Mouse (Mus musculus) kidney, adult 9 months (tissue): ENCODE measurements around the gene Krtap3-1.
A peak's percentile ranks its signal among the peaks of the same experiment; 100 is the strongest.
"Not testable (repeated sequence)": the region's sequence is repeated elsewhere in the genome, so short reads cannot be mapped to it uniquely, and the experiment has no call there.

Experiments used
- DNase-seq: peaks from one replicate; pipeline ENCODE4 v3.0.0; 2022

The Krtap3-1 gene

GRCm38 (mm10) chr11:99566530-99566929 lies at the start of gene Krtap3-1:
Krtap3-1 (minus strand) TSS chr11:99566630.
- DNase-seq = no peak

GRCm38 (mm10) chr11:99614796-99615363 lies 48.5 kb upstream of the Krtap3-1 start, which contains the start of gene Krtap2-4:
Krtap2-4 (minus strand) TSS chr11:99614846.
- no peak for DNase-seq

DNA sequence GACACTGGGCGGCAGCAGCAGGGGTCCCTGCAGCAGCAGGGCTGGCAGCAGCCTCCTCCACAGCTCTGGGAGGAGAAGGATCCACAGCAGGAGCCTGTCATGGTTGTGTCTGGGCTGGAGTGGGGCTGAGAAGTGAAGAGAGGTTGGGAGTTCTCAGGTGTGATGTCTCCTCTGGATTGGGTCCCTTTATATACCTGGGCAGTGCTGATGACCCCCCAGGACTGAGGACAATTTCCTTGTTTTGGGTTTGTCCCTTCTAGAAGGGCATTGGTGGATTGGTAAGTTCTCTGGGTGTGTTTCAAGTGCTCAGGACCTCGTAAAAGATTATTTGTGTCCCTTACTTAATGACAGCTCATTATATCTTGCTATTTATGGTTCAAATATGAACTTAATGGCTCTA lies 43.7 kb upstream of the Krtap3-1 start, which contains the start of gene Gm11937:
Gm11937 (minus strand) TSS at position 101 of the 400 bp plus-strand sequence.
- not testable (repeated sequence) for DNase-seq

GRCm38 (mm10) chr11:99609126-99609525 lies 42.7 kb upstream of the Krtap3-1 start:
- DNase-seq = no peak

- not testable (repeated sequence) for DNase-seq
Observed at GRCm38 (mm10) chr11:99603208-99603607, 36.8 kb upstream of the Krtap3-1 start, which contains the start of gene Gm11938. Gm11938 (minus strand) TSS chr11:99603308.

DNA sequence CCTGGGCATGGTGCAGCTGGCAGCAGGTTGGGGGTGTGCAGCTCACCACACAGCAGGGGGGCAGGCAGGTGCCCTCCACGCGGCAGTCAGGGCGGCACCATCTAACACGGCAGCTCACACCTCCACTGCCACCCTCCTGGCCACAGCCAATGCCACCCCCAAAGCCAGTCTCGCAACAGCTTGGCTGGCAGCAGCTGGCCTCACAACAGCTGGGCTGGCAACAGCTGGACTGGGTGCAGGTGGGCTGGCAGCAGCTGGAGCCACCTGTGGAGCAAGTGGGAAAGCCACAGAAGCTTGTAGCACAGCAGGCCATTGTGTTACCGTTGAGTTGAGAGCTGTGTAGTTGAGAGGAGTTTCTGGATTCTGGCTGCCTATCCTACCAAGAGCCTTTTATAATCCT lies 31.3 kb upstream of the Krtap3-1 start, which contains the start of gene Krtap9-3:
Krtap9-3 (minus strand) TSS at position 364 of the 400 bp plus-strand sequence.
- not testable (repeated sequence) for DNase-seq

DNA sequence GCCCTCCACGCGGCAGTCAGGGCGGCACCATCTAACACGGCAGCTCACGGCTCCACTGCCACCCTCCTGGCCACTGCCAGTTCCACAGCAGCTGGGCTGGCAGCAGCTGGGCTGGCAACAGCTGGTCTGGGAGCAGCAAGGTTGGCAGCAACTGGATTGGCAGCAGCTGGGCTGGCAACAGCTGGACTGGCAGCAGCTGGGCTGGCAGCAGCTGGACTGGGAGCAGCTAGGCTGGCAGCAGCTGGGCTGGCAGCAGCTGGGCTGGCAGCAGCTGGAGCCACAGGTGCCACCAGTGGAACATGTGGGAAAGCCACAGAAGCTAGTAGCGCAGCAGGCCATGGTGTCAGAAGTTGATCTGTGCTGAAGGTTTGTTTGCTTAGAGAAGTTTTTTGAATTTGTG lies 24.6 kb upstream of the Krtap3-1 start, which contains the start of gene Krtap1-3:
Krtap1-3 (minus strand) TSS at position 359 of the 400 bp plus-strand sequence.
- no peak for DNase-seq

GRCm38 (mm10) chr11:99585096-99585495 lies 18.7 kb upstream of the Krtap3-1 start:
- DNase-seq = no peak

GRCm38 (mm10) chr11:99583245-99583704 lies 16.8 kb upstream of the Krtap3-1 start, which contains the start of gene Krtap1-4:
Krtap1-4 (minus strand) TSS chr11:99583654.
- no peak for DNase-seq

- DNase-seq = no peak
Observed at GRCm38 (mm10) chr11:99581564-99581963, 15.1 kb upstream of the Krtap3-1 start.

DNA sequence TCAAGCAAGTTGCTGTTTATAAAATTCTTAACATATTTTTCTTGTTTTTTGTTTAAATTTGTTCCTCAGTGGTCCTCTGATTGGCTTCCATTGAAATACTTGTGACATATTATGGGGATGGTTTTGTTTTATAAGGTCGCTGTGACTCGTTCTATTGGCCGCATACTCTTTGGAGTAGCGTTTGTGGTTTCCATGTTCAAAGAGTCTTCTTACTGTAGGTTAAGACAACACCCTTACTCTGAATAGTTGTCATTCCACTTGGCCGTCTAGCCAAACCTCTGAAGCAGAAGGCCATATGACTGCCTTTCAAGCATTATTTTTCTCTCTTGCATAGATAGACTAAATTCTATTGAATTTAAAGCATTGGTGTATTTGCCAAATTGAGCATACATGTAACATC lies 14.6 kb upstream of the Krtap3-1 start:
- no peak for DNase-seq

DNA sequence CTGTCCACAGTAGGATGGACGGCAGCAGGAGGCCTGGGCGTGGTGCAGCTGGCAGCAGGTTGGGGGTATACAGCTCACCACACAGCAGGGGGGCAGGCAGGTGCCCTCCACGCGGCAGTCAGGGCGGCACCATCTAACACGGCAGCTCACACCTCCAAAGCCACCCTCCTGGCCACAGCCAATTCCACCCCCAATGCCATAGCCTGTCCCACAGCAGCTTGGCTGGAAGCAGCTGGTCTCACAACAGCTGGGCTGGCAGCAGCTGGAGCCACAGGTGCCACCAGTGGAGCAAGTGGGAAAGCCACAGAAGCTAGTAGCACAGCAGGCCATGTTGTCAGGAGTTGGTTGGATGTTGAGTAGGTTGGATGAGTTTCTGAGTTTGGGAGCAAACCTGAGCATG lies 14.2 kb upstream of the Krtap3-1 start, which contains the start of gene Krtap1-5:
Krtap1-5 (minus strand) TSS at position 381 of the 400 bp plus-strand sequence.
- no peak for DNase-seq

- peak; percentile 61 for DNase-seq
Observed at GRCm38 (mm10) chr11:99574106-99574505, 7.7 kb upstream of the Krtap3-1 start.

- no peak for DNase-seq
Observed at GRCm38 (mm10) chr11:99573164-99573563, 6.7 kb upstream of the Krtap3-1 start.

- no peak for DNase-seq
Observed at GRCm38 (mm10) chr11:99562580-99562979, 3.9 kb downstream of the Krtap3-1 start.

- no peak for DNase-seq
Observed at GRCm38 (mm10) chr11:99559366-99559765, 7.1 kb downstream of the Krtap3-1 start, which contains the start of gene Gm11939. Gm11939 (minus strand) TSS chr11:99559466.

GRCm38 (mm10) chr11:99557976-99558745 lies 8.3 kb downstream of the Krtap3-1 start:
- DNase-seq = peak; percentile 6

DNA sequence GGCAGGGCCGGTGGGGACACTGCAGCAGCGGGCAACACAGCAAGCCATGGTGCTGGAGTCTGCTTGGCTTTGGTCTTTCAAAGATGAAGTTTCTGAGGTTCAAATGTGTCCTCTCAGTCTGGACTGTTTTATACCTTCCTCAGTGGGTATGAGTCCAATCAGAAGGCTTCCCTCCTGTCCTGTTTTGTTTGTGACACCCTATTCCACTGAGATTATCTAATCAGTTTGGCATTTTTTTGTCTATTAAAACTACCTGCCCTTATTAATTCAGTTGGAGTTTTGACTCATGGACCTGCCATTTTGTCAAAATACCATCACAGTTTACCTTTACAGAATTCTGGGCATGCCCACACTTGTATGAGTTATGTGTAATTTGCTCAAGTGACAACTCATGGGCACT lies 9.7 kb downstream of the Krtap3-1 start, which contains the start of gene Krtap3-2:
Krtap3-2 (minus strand) TSS at position 101 of the 400 bp plus-strand sequence.
- no peak for DNase-seq

- no peak for DNase-seq
Observed at GRCm38 (mm10) chr11:99556195-99556594, 10.2 kb downstream of the Krtap3-1 start.

- DNase-seq = no peak
Observed at GRCm38 (mm10) chr11:99550765-99551164, 15.7 kb downstream of the Krtap3-1 start, which contains the start of gene Krtap3-3. Krtap3-3 (minus strand) TSS chr11:99550865.

DNA sequence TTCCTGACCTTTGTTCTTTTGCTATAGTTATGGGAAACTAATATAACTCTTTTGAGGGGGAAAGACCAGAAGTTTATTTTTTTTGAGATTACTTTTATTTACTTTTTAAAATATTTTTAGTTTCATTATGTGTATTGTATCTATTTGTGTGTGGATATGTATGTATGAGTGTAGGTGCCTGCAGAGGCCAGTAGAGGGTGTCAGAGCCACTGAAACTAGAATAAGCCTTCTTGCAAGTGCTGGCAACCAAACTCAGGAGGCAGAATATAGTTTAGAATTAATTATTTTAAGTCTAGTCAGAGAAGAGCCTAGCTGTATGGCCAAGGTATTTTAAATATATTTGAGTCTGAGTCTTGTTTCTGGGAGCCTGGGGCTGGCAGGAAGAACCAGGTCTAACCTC lies 18.5 kb downstream of the Krtap3-1 start:
- DNase-seq = no peak

DNA sequence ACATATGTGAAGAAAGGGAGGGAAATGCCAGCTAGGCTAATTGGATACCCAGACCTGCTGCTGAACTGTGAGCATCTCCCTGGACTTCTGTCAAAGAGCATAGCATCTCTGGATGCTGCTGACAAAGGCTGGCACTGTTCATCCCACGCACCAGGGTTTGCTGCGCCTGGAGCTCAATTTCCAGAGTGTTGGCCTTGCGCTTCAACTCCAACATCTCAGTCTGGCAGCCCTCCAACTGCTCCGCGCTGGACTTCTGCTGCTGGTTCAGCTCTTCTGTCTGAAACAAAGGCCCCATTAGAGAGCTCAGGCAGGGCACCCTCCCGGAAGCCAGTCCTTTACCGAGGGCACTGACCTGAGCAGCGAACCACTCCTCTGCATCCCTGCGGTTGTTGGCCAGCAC lies 26.7 kb downstream of the Krtap3-1 start:
- peak; percentile 12 for DNase-seq

- DNase-seq = peak; percentile 60
Observed at GRCm38 (mm10) chr11:99521288-99521860, 45.1 kb downstream of the Krtap3-1 start, which contains the start of gene Krt39. Krt39 (minus strand) TSS chr11:99521338.
